Mouse (Mus musculus) olfactory bulb, adult 2 months (tissue): ENCODE measurements around the gene Utrn.

Experiments
- CTCF ChIP-seq: fragments of 200-500 bp; IDR thresholded peaks from 2 replicates; pipeline ENCODE4 v1.5.1; 2012; ENCODE audit warnings: low read depth, mild to moderate bottlenecking, low read length, moderate library complexity; ENCODE audit not compliant: insufficient read depth
- POLR2A ChIP-seq: fragments of 200-500 bp; IDR thresholded peaks from 2 replicates; pipeline ENCODE4 v1.6.1; 2012; ENCODE audit warnings: mild to moderate bottlenecking, low read depth, low read length, moderate library complexity; ENCODE audit not compliant: insufficient read depth

DNA sequence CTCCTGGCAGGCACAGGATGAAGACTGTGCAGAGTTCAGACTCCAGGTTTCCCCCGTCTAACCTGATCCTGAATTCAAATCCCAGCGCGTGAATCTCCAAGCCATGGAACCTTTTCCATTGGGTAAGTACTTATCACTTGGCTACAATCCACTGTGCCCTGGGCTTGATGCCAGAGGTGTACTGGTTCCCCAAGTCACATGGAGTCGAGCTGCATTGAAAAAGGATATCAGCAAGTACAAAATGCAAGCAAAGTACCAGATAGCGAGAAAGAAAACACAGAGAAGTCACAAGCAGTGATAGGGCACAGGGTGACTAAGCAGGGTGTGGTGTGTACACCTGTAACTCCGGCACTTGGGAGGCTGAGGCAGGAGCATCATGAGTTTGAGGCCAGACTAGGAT lies 14.9 kb downstream of the Utrn start:
- TF ChIP-seq CTCF (no peak), POLR2A (no peak)
